Mouse (Mus musculus): ENCODE data around the gene 1700011L22Rik.

DNA sequence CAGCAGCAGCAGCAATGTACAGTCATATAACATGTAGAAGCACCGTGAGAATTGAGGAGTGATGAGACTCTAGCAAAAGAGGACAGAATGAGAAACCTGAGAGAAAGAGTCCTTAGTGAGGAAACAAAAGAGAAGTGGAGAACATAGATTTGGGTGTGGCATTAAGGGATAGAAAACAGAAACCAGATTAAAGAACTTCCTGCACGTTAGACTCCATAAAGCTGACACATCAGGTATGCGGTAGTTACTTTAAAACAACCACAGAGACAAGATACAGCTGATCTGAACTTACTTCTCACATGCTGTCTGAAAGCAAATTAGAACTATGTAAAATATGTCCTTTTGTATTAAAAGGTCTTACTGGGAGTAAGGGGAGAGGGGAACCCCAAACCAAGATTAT lies 38.1 kb upstream of the 1700011L22Rik start:
- TF ChIP-seq MAX (IDR thresholded peaks at IDR 0.05; ENCODE audit: low read depth) (no peak), POLR2A (IDR thresholded peaks at IDR 0.05; ENCODE audit: insufficient read length, low read depth) (no peak), E2F4 (IDR thresholded peaks at IDR 0.05; ENCODE audit: insufficient read depth) (no peak), POLR2AphosphoS2 (IDR thresholded peaks at IDR 0.05; ENCODE audit: insufficient read length, low read depth) (no peak), TCF12 (IDR thresholded peaks at IDR 0.05; ENCODE audit: insufficient read depth, poor library complexity, severe bottlenecking) (no peak), USF1 (IDR thresholded peaks at IDR 0.05; ENCODE audit: low read depth) (no peak), CEBPB (IDR thresholded peaks at IDR 0.05; ENCODE audit: insufficient read depth, poor library complexity, severe bottlenecking) (no peak)

All from myocyte (in vitro differentiated cells).